Mouse (Mus musculus): ENCODE measurements around the gene Tent4a. TPM values are rescaled to one million over a fixed set of nuclear protein-coding genes. Genes with fewer than 3 reads are reported as not detected.

Gene Tent4a
- polyA plus RNA-seq, 1 experiment from 2014 or later: 2.3 TPM

- H3K9ac ChIP-seq (ENCODE audit: low read depth, low read length): no peak overlapping the region
- no peak for TF ChIP-seq CTCF (IDR thresholded peaks at IDR 0.05; ENCODE audit: low read depth)
- no peaks in the 10 kb centered on the region for H3K36me3 ChIP-seq (ENCODE audit: control insufficient read depth, insufficient read depth)
- no peak overlapping the region for H3K27ac ChIP-seq (ENCODE audit: low read depth, low read length)
- ATAC-seq: no peak
- peaks cover 9% of the 10 kb centered on the region; the same call in 1 of the 2 replicates for H3K27me3 ChIP-seq (replicated peaks; ENCODE audit: control insufficient read depth, insufficient read depth, low read length)
- H3K9me3 ChIP-seq (ENCODE audit: control insufficient read depth): no peaks in the 10 kb centered on the region
- 0 out of 2 replicates have a peak, but pooled peaks cover 5% of the 10 kb centered on the region for H3K4me1 ChIP-seq (replicated peaks; ENCODE audit: control insufficient read depth, insufficient read depth, low read length)
- no peak overlapping the region for H3K4me2 ChIP-seq (replicated peaks; ENCODE audit: low read depth)
- no peak overlapping the region for H3K4me3 ChIP-seq (ENCODE audit: low read depth, low read length)
- 53% methylated on average over 13 of the region's 13 CpGs for WGBS
Observed at GRCm38 (mm10) chr13:69559291-69559961, 25.0 kb upstream of the Tent4a start.

GRCm38 (mm10) chr13:69558098-69558660 lies 23.8 kb upstream of the Tent4a start:
- TF ChIP-seq CTCF (IDR thresholded peaks at IDR 0.05; ENCODE audit: low read depth): no peak
- no peak overlapping the region for H3K9ac ChIP-seq (ENCODE audit: low read depth, low read length)
- H3K9me3 ChIP-seq (ENCODE audit: control insufficient read depth): no peaks in the 10 kb centered on the region
- no peak overlapping the region for H3K4me3 ChIP-seq (ENCODE audit: low read depth, low read length)
- no peaks in the 10 kb centered on the region for H3K36me3 ChIP-seq (ENCODE audit: control insufficient read depth, insufficient read depth)
- H3K27ac ChIP-seq (ENCODE audit: low read depth, low read length): no peak overlapping the region
- no peak overlapping the region for H3K4me2 ChIP-seq (replicated peaks; ENCODE audit: low read depth)
- H3K27me3 ChIP-seq (replicated peaks; ENCODE audit: control insufficient read depth, insufficient read depth, low read length): peaks cover 9% of the 10 kb centered on the region; the same call in 1 of the 2 replicates
- ATAC-seq: no peak
- 76% methylated on average over 6 of the region's 6 CpGs for WGBS
- no peaks in the 10 kb centered on the region for H3K4me1 ChIP-seq (replicated peaks; ENCODE audit: control insufficient read depth, insufficient read depth, low read length)

GRCm38 (mm10) chr13:69556728-69557127 lies 22.3 kb upstream of the Tent4a start:
- peaks cover 17% of the 10 kb centered on the region for H3K27me3 ChIP-seq (replicated peaks; ENCODE audit: control insufficient read depth, insufficient read depth, low read length)
- ATAC-seq: no peak
- H3K9ac ChIP-seq (ENCODE audit: low read depth, low read length): no peak overlapping the region
- H3K4me3 ChIP-seq (ENCODE audit: low read depth, low read length): no peak overlapping the region
- no peak for TF ChIP-seq CTCF (IDR thresholded peaks at IDR 0.05; ENCODE audit: low read depth)
- no peak overlapping the region for H3K27ac ChIP-seq (ENCODE audit: low read depth, low read length)
- H3K36me3 ChIP-seq (ENCODE audit: control insufficient read depth, insufficient read depth): no peaks in the 10 kb centered on the region
- no peaks in the 10 kb centered on the region for H3K4me1 ChIP-seq (replicated peaks; ENCODE audit: control insufficient read depth, insufficient read depth, low read length)
- no peak overlapping the region for H3K4me2 ChIP-seq (replicated peaks; ENCODE audit: low read depth)
- H3K9me3 ChIP-seq (ENCODE audit: control insufficient read depth): no peaks in the 10 kb centered on the region

GRCm38 (mm10) chr13:69555957-69556482 lies 21.6 kb upstream of the Tent4a start:
- Histone ChIP-seq H3K4me3 (ENCODE audit: low read depth, low read length) (no peak overlapping the region), H3K9ac (ENCODE audit: low read depth, low read length) (no peak overlapping the region), H3K4me2 (replicated peaks; ENCODE audit: low read depth) (no peak overlapping the region), H3K4me1 (replicated peaks; ENCODE audit: control insufficient read depth, insufficient read depth, low read length) (no peaks in the 10 kb centered on the region), H3K27me3 (replicated peaks; ENCODE audit: control insufficient read depth, insufficient read depth, low read length) (peaks cover 18% of the 10 kb centered on the region), H3K27ac (ENCODE audit: low read depth, low read length) (no peak overlapping the region), H3K36me3 (ENCODE audit: control insufficient read depth, insufficient read depth) (no peaks in the 10 kb centered on the region), H3K9me3 (ENCODE audit: control insufficient read depth) (no peaks in the 10 kb centered on the region)
- ATAC-seq: no peak
- WGBS: 83% methylated on average over 6 of the region's 6 CpGs
- no peak for TF ChIP-seq CTCF (IDR thresholded peaks at IDR 0.05; ENCODE audit: low read depth)

GRCm38 (mm10) chr13:69555045-69555444 lies 20.6 kb upstream of the Tent4a start:
- WGBS: 31% methylated on average over 8 of the region's 8 CpGs
- Histone ChIP-seq H3K4me2 (replicated peaks; ENCODE audit: low read depth) (no peak overlapping the region), H3K9ac (ENCODE audit: low read depth, low read length) (no peak overlapping the region), H3K27ac (ENCODE audit: low read depth, low read length) (no peak overlapping the region), H3K4me1 (replicated peaks; ENCODE audit: control insufficient read depth, insufficient read depth, low read length) (no peaks in the 10 kb centered on the region), H3K9me3 (ENCODE audit: control insufficient read depth) (no peaks in the 10 kb centered on the region), H3K27me3 (replicated peaks; ENCODE audit: control insufficient read depth, insufficient read depth, low read length) (peaks cover 18% of the 10 kb centered on the region), H3K36me3 (ENCODE audit: control insufficient read depth, insufficient read depth) (no peaks in the 10 kb centered on the region), H3K4me3 (ENCODE audit: low read depth, low read length) (no peak overlapping the region)
- ATAC-seq: no peak
- TF ChIP-seq CTCF (IDR thresholded peaks at IDR 0.05; ENCODE audit: low read depth): no peak

GRCm38 (mm10) chr13:69554255-69554654 lies 19.8 kb upstream of the Tent4a start:
- no peak for TF ChIP-seq CTCF (IDR thresholded peaks at IDR 0.05; ENCODE audit: low read depth)
- H3K36me3 ChIP-seq (ENCODE audit: control insufficient read depth, insufficient read depth): no peaks in the 10 kb centered on the region
- no peak for ATAC-seq
- no peak overlapping the region for H3K4me3 ChIP-seq (ENCODE audit: low read depth, low read length)
- peaks cover 18% of the 10 kb centered on the region for H3K27me3 ChIP-seq (replicated peaks; ENCODE audit: control insufficient read depth, insufficient read depth, low read length)
- 70% methylated on average over 9 of the region's 9 CpGs for WGBS
- no peaks in the 10 kb centered on the region for H3K4me1 ChIP-seq (replicated peaks; ENCODE audit: control insufficient read depth, insufficient read depth, low read length)
- no peak overlapping the region for H3K27ac ChIP-seq (ENCODE audit: low read depth, low read length)
- H3K9me3 ChIP-seq (ENCODE audit: control insufficient read depth): no peaks in the 10 kb centered on the region
- H3K4me2 ChIP-seq (replicated peaks; ENCODE audit: low read depth): no peak overlapping the region
- no peak overlapping the region for H3K9ac ChIP-seq (ENCODE audit: low read depth, low read length)

Measured in intestine, postnatal 0 days (tissue).